Mouse (Mus musculus) G1E (cell line): ENCODE measurements around the gene Itpka.

Experiments
- CTCF ChIP-seq: IDR thresholded peaks from 2 replicates; pipeline ENCODE4 v1.5.1; 2012; ENCODE audit warnings: low read depth, low read length, inconsistent platforms, mixed read lengths
- POLR2AphosphoS5 ChIP-seq: IDR thresholded peaks from 2 replicates; pipeline ENCODE4 v1.6.1; 2012; ENCODE audit warnings: low read depth, low read length, inconsistent platforms; ENCODE audit not compliant: insufficient replicate concordance
- TAL1 ChIP-seq: conservative IDR thresholded peaks from 2 replicates; pipeline ENCODE4 v1.6.1; 2012; ENCODE audit warnings: low read depth, low read length, inconsistent platforms, mixed read lengths

DNA sequence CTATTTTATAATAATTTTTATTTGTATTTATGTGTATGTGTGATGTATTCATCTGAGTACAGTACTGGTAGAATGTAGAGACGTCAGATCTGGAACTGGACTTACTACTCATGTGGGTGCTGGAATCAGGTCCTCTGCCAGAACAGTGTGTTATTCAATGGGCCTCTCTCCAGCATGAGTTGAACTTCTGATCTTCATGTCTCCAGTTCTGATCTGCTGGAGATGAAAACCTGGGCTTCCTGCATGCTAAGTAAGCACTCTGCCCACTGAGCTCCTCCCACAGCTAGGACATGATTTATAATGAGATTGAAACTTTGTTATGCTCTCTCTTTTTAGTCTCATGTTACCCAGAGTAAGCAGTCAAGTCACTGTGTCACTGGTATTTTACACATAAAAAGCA lies 46.0 kb upstream of the Itpka start:
- TF ChIP-seq CTCF (no peak), TAL1 (no peak), POLR2AphosphoS5 (no peak)
